Mouse (Mus musculus): ENCODE data around the gene Olfr568. TPM values are rescaled to one million over a fixed set of nuclear protein-coding genes. Genes with fewer than 3 reads are reported as not detected.

Gene Olfr568
- polyA plus RNA-seq (2017; shearing (Covaris generic)), result 0.25 TPM

DNA sequence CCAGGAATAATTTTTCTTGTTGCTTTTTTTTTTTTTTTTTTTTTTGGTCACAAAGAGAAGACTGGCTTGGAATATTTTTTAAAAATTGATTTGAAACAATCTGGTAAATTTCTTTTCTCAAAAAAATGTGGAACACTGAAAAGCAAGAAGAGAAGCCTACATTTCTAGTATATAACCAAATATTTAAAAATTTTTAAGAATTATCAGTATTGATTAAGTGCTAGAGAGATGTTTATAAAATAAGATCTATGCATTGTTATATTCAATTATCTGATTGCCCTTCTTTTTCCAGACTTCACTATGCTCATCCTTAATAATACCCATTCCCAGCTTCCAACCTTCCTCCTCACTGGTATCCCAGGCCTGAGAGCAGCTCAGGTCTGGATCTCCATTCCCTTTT is at the start of gene Olfr568:
TSS of gene Olfr568 (plus strand) at position 301 of the 400 bp plus-strand sequence.

DNA sequence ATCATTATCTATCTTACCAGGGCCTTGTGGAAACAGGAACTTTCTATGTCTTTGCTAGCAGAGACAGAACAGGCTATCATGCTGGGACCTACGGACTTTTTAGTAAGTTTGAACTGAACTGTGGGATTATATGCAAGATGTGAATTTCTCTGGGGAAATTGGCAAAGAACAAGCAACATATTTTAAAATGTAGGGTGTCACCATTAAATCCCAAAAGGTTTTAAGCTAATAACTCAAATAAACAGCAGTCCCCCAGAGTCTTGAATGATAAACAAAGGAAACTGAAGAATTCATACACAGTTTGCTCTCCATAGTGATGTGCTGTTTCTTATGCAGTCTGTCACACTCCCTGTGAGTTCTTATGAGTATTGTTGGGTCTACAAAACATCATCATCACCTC is 18.3 kb upstream of the Olfr568 start, which contains the start of gene Olfr566:
TSS of gene Olfr566 (minus strand) at position 101 of the 400 bp plus-strand sequence.

DNA sequence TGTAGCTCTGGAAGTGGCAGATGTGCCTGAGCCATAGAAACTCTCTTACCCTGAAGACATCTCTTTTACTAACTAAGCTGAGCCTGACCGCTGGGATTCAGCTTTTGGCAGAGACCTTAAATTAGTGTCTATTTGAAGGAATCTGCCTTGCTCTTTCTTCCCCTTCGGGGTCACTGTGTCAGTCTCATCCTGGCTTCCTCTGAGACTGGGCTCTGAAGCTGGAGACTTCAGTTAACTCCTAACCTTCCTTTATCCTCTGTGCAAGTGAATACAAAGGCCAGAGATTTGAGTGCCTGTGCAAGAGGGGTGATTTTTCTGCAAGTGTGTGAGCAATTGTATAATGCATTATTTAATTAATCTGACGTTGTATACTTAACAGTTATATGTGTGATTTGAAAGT is 13.9 kb downstream of the Olfr568 start, which contains the start of gene Olfr569:
TSS of gene Olfr569 (minus strand) at position 101 of the 400 bp plus-strand sequence.

GRCm38 (mm10) chr7:102917032-102917875 is 40.3 kb downstream of the Olfr568 start, which contains the start of gene Olfr571:
TSS of gene Olfr571 (minus strand) at chr7:102917536.

DNA sequence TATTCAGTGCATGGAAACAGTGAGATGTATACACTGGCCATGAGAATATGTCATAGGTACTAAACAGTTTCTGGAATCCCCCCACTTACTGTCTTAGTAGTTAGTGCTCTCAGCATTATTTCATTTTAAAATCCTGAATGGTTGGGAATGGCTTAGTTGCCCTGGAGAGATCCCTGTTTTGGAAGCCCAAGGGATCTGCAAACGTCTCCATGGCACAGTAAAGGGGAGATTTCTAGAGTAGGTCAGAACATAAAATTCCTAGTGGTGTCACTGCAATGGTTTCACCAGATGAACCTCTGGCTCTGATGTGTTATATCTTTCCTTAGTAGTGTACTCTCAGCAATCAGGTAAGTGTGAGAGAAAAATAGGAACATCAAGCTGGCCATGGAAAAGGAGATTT is 47.2 kb downstream of the Olfr568 start, which contains the start of gene Olfr572:
TSS of gene Olfr572 (plus strand) at position 301 of the 400 bp plus-strand sequence.

Other genes with a start within 250 kb of the Olfr568 start
- 0.31 TPM for gene Olfr554, start 238.7 kb upstream of the Olfr568 start, polyA plus RNA-seq (2017; shearing (Covaris generic))
- not detected for gene Olfr555, start 218.3 kb upstream of the Olfr568 start, polyA plus RNA-seq (2017; shearing (Covaris generic))
- not detected for gene Olfr556, start 212.2 kb upstream of the Olfr568 start, polyA plus RNA-seq (2017; shearing (Covaris generic))
- gene Trim68, start 189.8 kb upstream of the Olfr568 start, polyA plus RNA-seq (2017; shearing (Covaris generic)), result 16.9 TPM
- gene Olfr557, start 181.2 kb upstream of the Olfr568 start, polyA plus RNA-seq (2017; shearing (Covaris generic)), result not detected
- gene Olfr558, start 174.9 kb upstream of the Olfr568 start, polyA plus RNA-seq (2017; shearing (Covaris generic)), result not detected
- not detected for gene Olfr33, start 158.1 kb upstream of the Olfr568 start, polyA plus RNA-seq (2017; shearing (Covaris generic))
- not detected for gene Olfr559, start 149.6 kb upstream of the Olfr568 start, polyA plus RNA-seq (2017; shearing (Covaris generic))
- not detected for gene Olfr560, start 117.8 kb upstream of the Olfr568 start, polyA plus RNA-seq (2017; shearing (Covaris generic))
- gene Olfr78, start 117.7 kb upstream of the Olfr568 start, polyA plus RNA-seq (2017; shearing (Covaris generic)), result not detected
- gene Olfr561, start 105.9 kb upstream of the Olfr568 start, polyA plus RNA-seq (2017; shearing (Covaris generic)), result not detected
- not detected for gene Olfr564, start 73.6 kb upstream of the Olfr568 start, polyA plus RNA-seq (2017; shearing (Covaris generic))
- not detected for gene Olfr566, start 18.4 kb upstream of the Olfr568 start, polyA plus RNA-seq (2017; shearing (Covaris generic))
- gene Olfr569, start 13.8 kb downstream of the Olfr568 start, polyA plus RNA-seq (2017; shearing (Covaris generic)), result not detected
- not detected for gene Olfr570, start 17.5 kb downstream of the Olfr568 start, polyA plus RNA-seq (2017; shearing (Covaris generic))
- not detected for gene Olfr571, start 40.4 kb downstream of the Olfr568 start, polyA plus RNA-seq (2017; shearing (Covaris generic))
- gene Olfr572, start 47.3 kb downstream of the Olfr568 start, polyA plus RNA-seq (2017; shearing (Covaris generic)), result not detected
- gene Olfr573-ps1, start 65.5 kb downstream of the Olfr568 start, polyA plus RNA-seq (2017; shearing (Covaris generic)), result not detected
- not detected for gene Olfr574, start 71.3 kb downstream of the Olfr568 start, polyA plus RNA-seq (2017; shearing (Covaris generic))
- gene Olfr575, start 81.7 kb downstream of the Olfr568 start, polyA plus RNA-seq (2017; shearing (Covaris generic)), result not detected
- gene Olfr576, start 85.5 kb downstream of the Olfr568 start, polyA plus RNA-seq (2017; shearing (Covaris generic)), result not detected
- gene Olfr577, start 98.8 kb downstream of the Olfr568 start, polyA plus RNA-seq (2017; shearing (Covaris generic)), result not detected
- not detected for gene Olfr578, start 112.2 kb downstream of the Olfr568 start, polyA plus RNA-seq (2017; shearing (Covaris generic))
- gene Olfr582, start 160.9 kb downstream of the Olfr568 start, polyA plus RNA-seq (2017; shearing (Covaris generic)), result not detected
- gene Olfr583, start 174.2 kb downstream of the Olfr568 start, polyA plus RNA-seq (2017; shearing (Covaris generic)), result not detected
- gene Olfr584, start 204.8 kb downstream of the Olfr568 start, polyA plus RNA-seq (2017; shearing (Covaris generic)), result not detected
- not detected for gene Olfr585, start 220.6 kb downstream of the Olfr568 start, polyA plus RNA-seq (2017; shearing (Covaris generic))
- not detected for gene Olfr586, start 248.5 kb downstream of the Olfr568 start, polyA plus RNA-seq (2017; shearing (Covaris generic))

Measured in CD4-positive, CD25-positive, alpha-beta regulatory T cell (primary cell).